Mouse (Mus musculus) stomach, postnatal 0 days (tissue): Measurements from ENCODE around the gene Nhs.

ENCODE experiments used
- CTCF ChIP-seq: IDR thresholded peaks from 2 replicates; pipeline ENCODE4 v1.5.1; 2016; ENCODE audit warnings: antibody characterized with exemption, low read depth, mild to moderate bottlenecking, moderate library complexity
- EP300 ChIP-seq: optimal IDR thresholded peaks from 2 replicates; pipeline ENCODE3; 2016; ENCODE audit warnings: antibody characterized with exemption

- no peak for TF ChIP-seq CTCF
- no peak for TF ChIP-seq EP300
Observed at GRCm38 (mm10) chrX:162003818-162004217, 155.7 kb downstream of the Nhs start.
